Mouse (Mus musculus) embryonic facial prominence, embryonic 14.5 days (tissue): ENCODE data around the gene Baz2b. TPM values are rescaled to one million over a fixed set of nuclear protein-coding genes. Genes with fewer than 3 reads are reported as not detected.
"Not testable (repeated sequence)": the region's sequence is repeated elsewhere in the genome, so short reads cannot be mapped to it uniquely, and the experiment has no call there.

ENCODE experiments used
- ATAC-seq: fragments of 200-750 bp; cut with Nextera tagmentation; 2 replicates; pipeline ENCODE4 v1.8.0; 2017; ENCODE audit warnings: low read depth, moderate number of reproducible peaks, moderate TSS enrichment
- DNase-seq: peaks from one replicate; pipeline ENCODE4 v3.0.0-alpha.2; 2015; ENCODE audit warnings: low spot score
- H3K27ac ChIP-seq: fragments of 300-500 bp; sonication (generic); replicated peaks from 2 replicates; pipeline ENCODE4 v1.5.1; 2014; ENCODE audit warnings: low read depth, mild to moderate bottlenecking, low read length, moderate library complexity
- H3K27me3 ChIP-seq: fragments of 300-500 bp; sonication (generic); replicated peaks from 2 replicates; pipeline ENCODE4 v1.6.1; 2014; ENCODE audit warnings: low read length; ENCODE audit not compliant: control insufficient read depth, insufficient read depth
- H3K36me3 ChIP-seq: fragments of 300-500 bp; sonication (generic); 2 replicates; pipeline ENCODE4 v1.6.1; 2014; ENCODE audit warnings: low read length, mixed read lengths; ENCODE audit not compliant: control insufficient read depth, insufficient read depth
- H3K4me1 ChIP-seq: fragments of 300-500 bp; sonication (generic); 2 replicates; pipeline ENCODE4 v1.6.1; 2014; ENCODE audit warnings: antibody characterized with exemption, low read length; ENCODE audit not compliant: control insufficient read depth, insufficient read depth
- H3K4me2 ChIP-seq: fragments of 300-500 bp; sonication (generic); 2 replicates; pipeline ENCODE4 v1.6.1; 2014; ENCODE audit warnings: low read depth, mild to moderate bottlenecking, low read length, moderate library complexity, mixed read lengths
- H3K4me3 ChIP-seq: fragments of 300-500 bp; sonication (generic); 2 replicates; pipeline ENCODE4 v1.5.1; 2014; ENCODE audit warnings: low read depth, mild to moderate bottlenecking, low read length
- H3K9ac ChIP-seq: fragments of 300-500 bp; sonication (generic); 2 replicates; pipeline ENCODE4 v1.6.1; 2014; ENCODE audit warnings: low read depth, mild to moderate bottlenecking, low read length, moderate library complexity, mixed read lengths
- H3K9me3 ChIP-seq: fragments of 300-500 bp; sonication (generic); 2 replicates; pipeline ENCODE4 v1.6.1; 2016; ENCODE audit warnings: low read length; ENCODE audit not compliant: control insufficient read depth
- WGBS: fragments of 180-500 bp; shearing (Covaris S2); extraction: QIAGEN DNeasy Blood & Tissue Kit; methylation state at CpG from one replicate; pipeline ENCODE4 v1.1.7; 2014; 5-methylcytosine and 5-hydroxymethylcytosine counted together
- polyA plus RNA-seq: library from polyadenylated mRNA; unstranded; fragments of >200 nt; fragmentation: Nextera tagmentation; extraction: Ambion mirVana; gene quantifications from 2 replicates; pipeline ENCODE4 v1.2.1, GENCODE M21; 2014

Baz2b gene
- polyA plus RNA-seq, 1 experiment from 2014 or later = 44.1 TPM

DNA sequence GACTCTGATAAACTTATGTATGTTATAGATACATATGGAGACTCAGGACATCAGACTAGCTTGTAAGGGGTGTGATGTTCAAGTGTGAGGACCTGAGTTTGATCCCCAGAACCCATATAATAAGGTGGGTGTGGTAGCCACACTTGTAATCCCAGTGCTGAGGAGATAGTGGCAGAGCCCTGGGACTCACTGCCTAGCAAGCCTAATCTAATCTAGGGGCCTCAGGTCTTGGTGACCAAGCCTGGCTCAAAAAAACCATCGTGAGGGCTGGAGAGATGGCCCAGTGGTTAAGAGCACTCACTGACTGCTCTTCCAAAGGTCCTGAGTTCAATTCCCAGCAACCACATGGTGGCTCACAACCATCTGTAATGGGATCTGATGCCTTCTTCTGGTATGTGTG lies 135.8 kb downstream of the Baz2b start:
- H3K9ac ChIP-seq, H3K27me3 ChIP-seq, H3K4me1 ChIP-seq, H3K9me3 ChIP-seq, H3K27ac ChIP-seq, H3K4me3 ChIP-seq, H3K4me2 ChIP-seq, H3K36me3 ChIP-seq, ATAC-seq, DNase-seq: not testable (repeated sequence)
- WGBS = 85% methylated on average over 1 of the region's 1 CpGs

DNA sequence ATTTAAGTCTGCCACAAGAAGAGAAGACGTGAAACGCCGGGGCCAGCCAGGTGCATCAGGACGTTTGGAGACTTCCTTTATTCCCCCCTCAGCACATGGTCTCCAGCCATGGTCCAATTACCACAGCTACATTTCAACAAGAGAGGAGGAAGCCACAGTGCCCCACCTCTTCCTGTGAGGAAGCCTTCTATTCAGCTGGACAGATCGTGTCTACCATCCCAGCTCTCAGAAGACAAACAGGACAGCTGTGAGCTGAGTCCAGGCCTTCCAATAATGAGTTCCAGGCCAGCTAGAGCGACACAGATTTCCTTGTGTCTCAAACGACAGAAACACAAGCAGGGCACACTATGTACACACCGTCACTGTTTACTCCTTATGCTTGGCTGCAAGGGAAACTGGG lies 137.8 kb downstream of the Baz2b start:
- WGBS = 30% methylated on average over 8 of the region's 8 CpGs
- no peaks in the 10 kb centered on the region for H3K4me1 ChIP-seq
- DNase-seq (peak; percentile 37), ATAC-seq (peak; percentile 44; the same call in 1 of the 2 replicates)
- H3K27ac ChIP-seq = no peak overlapping the region; the same call in 1 of the 2 replicates
- H3K27me3 ChIP-seq = no peaks in the 10 kb centered on the region
- H3K4me3 ChIP-seq = no peak overlapping the region
- H3K4me2 ChIP-seq = no peak overlapping the region
- H3K9ac ChIP-seq = no peak overlapping the region
- no peaks in the 10 kb centered on the region for H3K9me3 ChIP-seq
- 0 out of 2 replicates have a peak, but pooled peaks cover 3% of the 10 kb centered on the region for H3K36me3 ChIP-seq

DNA sequence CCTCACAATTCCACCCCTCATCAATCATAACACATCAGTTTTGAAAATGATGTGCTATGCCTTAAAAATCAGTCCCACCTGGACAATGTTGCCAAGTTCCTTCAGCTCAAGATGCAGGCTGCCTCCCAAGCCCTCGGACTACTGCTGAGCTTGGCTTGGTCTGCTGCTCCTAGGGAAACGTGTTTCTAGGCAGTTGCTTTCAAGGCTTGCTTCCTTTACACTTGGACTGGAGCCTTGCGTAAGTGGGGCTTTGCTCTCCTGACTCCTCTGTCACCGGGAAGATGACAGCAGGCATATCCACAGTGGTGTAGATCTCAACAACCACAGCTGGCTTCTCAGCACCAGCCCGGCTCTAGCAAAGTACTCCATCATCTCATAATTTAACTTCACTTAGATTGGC lies 138.7 kb downstream of the Baz2b start:
- H3K36me3 ChIP-seq = 0 out of 2 replicates have a peak, but pooled peaks cover 3% of the 10 kb centered on the region
- no peak for ATAC-seq
- WGBS = 84% methylated on average over 5 of the region's 5 CpGs

DNA sequence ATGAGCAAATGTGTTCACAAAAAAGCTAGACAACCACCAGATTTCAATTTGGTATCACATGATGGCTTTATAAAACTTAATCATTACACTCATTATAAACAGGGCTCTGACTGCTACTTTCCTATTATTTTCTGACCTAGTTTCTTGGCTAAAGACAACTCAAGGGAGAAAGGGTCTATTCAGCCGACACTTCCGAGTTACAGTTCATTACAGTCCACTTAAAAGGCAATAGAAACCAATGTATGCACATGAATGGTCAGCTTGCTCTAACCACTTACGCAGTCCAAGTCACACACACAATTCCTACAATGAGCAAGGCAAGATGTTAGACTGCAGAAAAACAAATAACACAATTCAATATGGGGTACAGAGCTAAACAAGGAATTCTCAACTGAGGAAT lies 141.2 kb downstream of the Baz2b start:
- Histone ChIP-seq H3K4me3 (no peak overlapping the region), H3K4me2 (no peak overlapping the region), H3K9ac (no peak overlapping the region), H3K36me3 (peaks cover 22% of the 10 kb centered on the region; the same call in 1 of the 2 replicates), H3K4me1 (no peaks in the 10 kb centered on the region), H3K27ac (no peak overlapping the region), H3K27me3 (no peaks in the 10 kb centered on the region), H3K9me3 (no peaks in the 10 kb centered on the region)
- DNase-seq (no peak), ATAC-seq (no peak)
- 84% methylated on average over 3 of the region's 3 CpGs for WGBS

More for the DNA sequence above, 138.7 kb downstream of the Baz2b start:
- no peak overlapping the region for H3K4me3 ChIP-seq
- no peak overlapping the region for H3K4me2 ChIP-seq
- no peak for DNase-seq
- no peaks in the 10 kb centered on the region for H3K9me3 ChIP-seq
- no peaks in the 10 kb centered on the region for H3K27me3 ChIP-seq
- no peak overlapping the region for H3K9ac ChIP-seq
- H3K27ac ChIP-seq = no peak overlapping the region
- no peaks in the 10 kb centered on the region for H3K4me1 ChIP-seq

DNA sequence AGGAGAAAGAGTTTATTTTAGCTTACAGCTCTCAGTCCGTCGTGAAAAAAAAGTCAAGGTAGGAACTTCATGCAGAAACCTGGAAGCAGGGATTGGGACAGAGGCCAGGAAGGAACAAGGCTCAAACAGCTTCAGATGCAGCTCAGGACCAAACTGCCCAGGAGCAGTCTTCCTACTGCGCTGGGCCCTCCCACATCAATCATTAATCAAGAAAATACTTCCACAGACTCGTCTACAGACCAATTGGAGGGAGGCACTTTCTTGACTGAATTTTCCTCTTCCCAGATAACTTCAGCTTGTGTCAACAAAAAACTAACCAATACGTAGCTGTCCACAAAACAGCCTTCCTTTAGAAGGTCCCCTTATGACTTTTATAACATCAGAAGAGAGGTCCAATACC lies 144.2 kb downstream of the Baz2b start:
- peaks cover 22% of the 10 kb centered on the region; the same call in 1 of the 2 replicates for H3K36me3 ChIP-seq
- H3K4me3 ChIP-seq = no peak overlapping the region
- no peak overlapping the region for H3K27ac ChIP-seq
- ATAC-seq (no peak), DNase-seq (no peak)
- H3K9me3 ChIP-seq = no peaks in the 10 kb centered on the region
- no peaks in the 10 kb centered on the region for H3K4me1 ChIP-seq
- 88% methylated on average over 5 of the region's 5 CpGs for WGBS
- H3K4me2 ChIP-seq = no peak overlapping the region
- no peaks in the 10 kb centered on the region for H3K27me3 ChIP-seq
- H3K9ac ChIP-seq = no peak overlapping the region

DNA sequence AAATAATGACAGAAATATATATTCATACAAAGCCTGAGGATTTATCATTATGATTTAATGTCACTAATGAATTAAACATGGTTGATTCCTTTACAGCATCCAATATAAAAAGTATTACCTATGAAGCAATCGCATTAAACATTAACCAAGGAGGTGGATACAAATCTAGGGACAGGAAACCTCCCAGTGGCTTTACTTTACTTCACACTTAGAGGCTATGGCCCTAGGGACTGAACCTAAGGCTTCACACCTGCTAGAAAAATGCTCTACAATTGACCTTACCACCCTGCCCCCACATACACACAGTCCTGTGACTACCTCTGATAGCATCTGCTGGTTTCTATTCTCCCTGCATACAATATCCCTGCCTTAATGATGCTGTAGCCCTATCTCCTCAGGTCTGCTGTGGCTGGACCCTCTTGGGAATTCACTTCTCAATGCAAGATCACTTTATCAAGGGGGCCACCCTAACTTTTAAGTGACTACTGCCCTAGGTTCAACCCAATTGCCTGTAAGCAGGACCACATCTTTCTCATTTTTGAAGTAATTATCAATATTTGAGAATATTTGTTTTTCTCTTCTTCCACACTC lies 149.4 kb downstream of the Baz2b start:
- peaks cover 18% of the 10 kb centered on the region; the same call in 1 of the 2 replicates for H3K36me3 ChIP-seq
- no peak overlapping the region for H3K27ac ChIP-seq
- H3K9ac ChIP-seq = no peak overlapping the region
- 89% methylated on average over 1 of the region's 1 CpGs for WGBS
- H3K9me3 ChIP-seq = no peaks in the 10 kb centered on the region
- DNase-seq (no peak), ATAC-seq (no peak)
- H3K4me2 ChIP-seq = no peak overlapping the region
- no peak overlapping the region for H3K4me3 ChIP-seq
- no peaks in the 10 kb centered on the region for H3K27me3 ChIP-seq
- no peaks in the 10 kb centered on the region; the same call in 1 of the 2 replicates for H3K4me1 ChIP-seq

DNA sequence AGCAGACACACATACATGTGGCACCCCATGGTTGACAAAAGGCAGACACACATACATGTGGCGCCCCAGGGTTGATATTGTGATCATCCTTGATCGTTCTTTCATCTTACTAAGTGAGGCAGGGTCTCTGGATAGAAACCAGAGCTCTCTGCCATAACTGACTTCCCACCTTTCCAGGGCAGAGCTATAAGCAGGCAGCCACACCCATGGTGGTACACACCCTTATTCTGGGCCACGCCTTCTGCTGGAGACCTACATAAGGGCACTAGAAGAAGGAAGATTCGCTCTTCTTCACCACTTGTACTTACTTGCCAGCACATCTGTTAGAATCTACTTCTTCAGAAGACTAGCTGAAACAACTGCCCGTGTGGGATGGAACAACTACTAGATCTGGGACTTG lies 150.3 kb downstream of the Baz2b start:
- H3K4me2 ChIP-seq = no peak overlapping the region
- H3K4me1 ChIP-seq = no peaks in the 10 kb centered on the region; the same call in 1 of the 2 replicates
- H3K27ac ChIP-seq = no peak overlapping the region
- H3K4me3 ChIP-seq = no peak overlapping the region
- no peaks in the 10 kb centered on the region for H3K9me3 ChIP-seq
- WGBS = 95% methylated on average over 5 of the region's 5 CpGs
- H3K36me3 ChIP-seq = peaks cover 8% of the 10 kb centered on the region; the same call in 1 of the 2 replicates
- no peak for DNase-seq
- H3K27me3 ChIP-seq = no peaks in the 10 kb centered on the region
- no peak for ATAC-seq
- H3K9ac ChIP-seq = no peak overlapping the region

DNA sequence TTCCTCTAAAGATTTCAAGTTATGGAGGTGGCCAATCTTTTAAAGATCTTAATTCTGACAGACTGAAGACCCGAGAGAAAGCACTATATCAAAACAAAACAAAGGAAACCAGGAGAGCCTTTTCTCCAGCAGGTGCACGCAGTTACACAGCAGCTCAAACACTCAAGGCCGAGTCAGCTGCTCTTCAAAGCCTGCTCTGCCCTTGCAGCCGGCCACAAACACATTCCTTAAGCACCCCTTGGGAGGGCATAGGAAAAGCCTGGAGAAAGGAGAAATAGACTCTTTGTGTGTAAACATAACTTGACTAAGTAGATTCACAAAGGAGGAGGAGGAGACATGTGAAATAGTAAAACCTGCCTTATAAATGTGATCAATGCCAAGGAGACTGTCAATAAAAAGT lies 153.6 kb downstream of the Baz2b start:
- Histone ChIP-seq H3K9ac (no peak overlapping the region), H3K27ac (no peak overlapping the region), H3K4me3 (no peak overlapping the region), H3K4me1 (no peaks in the 10 kb centered on the region; the same call in 1 of the 2 replicates), H3K9me3 (no peaks in the 10 kb centered on the region), H3K36me3 (no peaks in the 10 kb centered on the region), H3K4me2 (no peak overlapping the region), H3K27me3 (no peaks in the 10 kb centered on the region)
- DNase-seq (peak; percentile 53), ATAC-seq (no peak)
- 26% methylated on average over 4 of the region's 4 CpGs for WGBS
